Mouse (Mus musculus): ENCODE data around the gene Adck1.

GRCm38 (mm10) chr12:88476702-88477101, 116.3 kb downstream of the Adck1 start:
- TF ChIP-seq CTCF (conservative IDR thresholded peaks at IDR 0.05; ENCODE audit: low read length) (no peak), POU5F1 (IDR thresholded peaks at IDR 0.05; ENCODE audit: borderline replicate concordance, low read length) (no peak)

All from E14TG2a.4 (cell line).